Comparison of ENCODE assay signal across 8 mouse cellular contexts in the genomic region with DNA sequence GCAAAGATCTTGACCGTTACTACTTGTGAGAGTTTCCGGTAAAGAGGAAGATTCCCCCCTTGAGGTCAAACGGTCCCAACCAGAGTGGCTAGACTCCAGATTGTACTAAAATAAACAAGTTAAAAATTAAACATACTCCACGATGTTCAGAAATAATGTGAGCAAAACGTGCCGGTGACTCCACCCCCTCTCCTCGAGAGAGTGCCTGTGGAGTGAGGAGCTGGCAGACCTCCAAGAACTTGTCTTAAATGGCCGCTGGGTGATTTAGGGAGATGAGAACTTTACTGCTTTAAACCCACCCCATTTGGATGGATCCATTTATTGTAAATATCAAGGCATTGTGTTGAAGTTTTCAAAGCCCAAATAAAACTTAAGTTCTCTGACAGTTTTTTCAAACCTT. TPM values are rescaled to one million over a fixed set of nuclear protein-coding genes. Genes with fewer than 3 reads are reported as not detected.
DNase-seq lines count a peak whose midpoint lies in the region; ATAC-seq and TF ChIP-seq lines count a peak whose summit lies in the region.

No protein-coding gene starts in this region.

- H3K9ac ChIP-seq in hindbrain, embryonic 13.5 days, result no peak overlapping the region
- no peak overlapping the region for H3K9ac ChIP-seq in hindbrain, embryonic 12.5 days
- no peak overlapping the region for H3K9ac ChIP-seq in kidney, embryonic 16.5 days (replicated peaks; ENCODE audit: low read length)

- no peaks in the 10 kb centered on the region for H3K27me3 ChIP-seq in hindbrain, embryonic 13.5 days
- H3K27me3 ChIP-seq in hindbrain, embryonic 12.5 days, result no peaks in the 10 kb centered on the region
- H3K27me3 ChIP-seq in kidney, embryonic 16.5 days (ENCODE audit: insufficient read depth, low read length), result no peaks in the 10 kb centered on the region
- no peaks in the 10 kb centered on the region for H3K27me3 ChIP-seq in cerebellum, adult 2 months (ENCODE audit: control insufficient read depth, insufficient read depth, low read length)

- H3K27ac ChIP-seq in hindbrain, embryonic 13.5 days, result no peak overlapping the region
- H3K27ac ChIP-seq in hindbrain, embryonic 12.5 days, result no peak overlapping the region
- peak overlapping the region; percentile 73 for H3K27ac ChIP-seq in kidney, embryonic 16.5 days (ENCODE audit: low read length)
- no peak overlapping the region for H3K27ac ChIP-seq in cerebellum, adult 2 months (ENCODE audit: insufficient read depth, low read length)

- H3K36me3 ChIP-seq in hindbrain, embryonic 13.5 days, result no peaks in the 10 kb centered on the region
- H3K36me3 ChIP-seq in hindbrain, embryonic 12.5 days, result no peaks in the 10 kb centered on the region
- H3K36me3 ChIP-seq in kidney, embryonic 16.5 days (ENCODE audit: insufficient read depth, low read length), result peaks cover 12% of the 10 kb centered on the region; the same call in 1 of the 2 replicates

- no peak overlapping the region for H3K4me3 ChIP-seq in hindbrain, embryonic 13.5 days
- H3K4me3 ChIP-seq in hindbrain, embryonic 12.5 days, result no peak overlapping the region
- H3K4me3 ChIP-seq in kidney, embryonic 16.5 days (ENCODE audit: low read length), result 0 out of 2 replicates have a peak overlapping the region, but pooled peaks have one; percentile 8
- H3K4me3 ChIP-seq in cerebellum, adult 2 months (replicated peaks; ENCODE audit: insufficient read depth, low read depth, low read length), result no peak overlapping the region

- no peaks in the 10 kb centered on the region for H3K9me3 ChIP-seq in hindbrain, embryonic 13.5 days
- no peaks in the 10 kb centered on the region for H3K9me3 ChIP-seq in hindbrain, embryonic 12.5 days (replicated peaks)
- H3K9me3 ChIP-seq in kidney, embryonic 16.5 days (ENCODE audit: low read length), result peaks cover 5% of the 10 kb centered on the region; the same call in 1 of the 2 replicates

- no peak for TF ChIP-seq POLR2A in cerebellum, adult 2 months (IDR thresholded peaks at IDR 0.05; ENCODE audit: borderline replicate concordance, insufficient read depth, low read length)

- H3K4me2 ChIP-seq in hindbrain, embryonic 13.5 days, result 0 out of 2 replicates have a peak overlapping the region, but pooled peaks have one; percentile 21
- H3K4me2 ChIP-seq in hindbrain, embryonic 12.5 days (replicated peaks), result no peak overlapping the region
- peak overlapping the region; percentile 36 for H3K4me2 ChIP-seq in kidney, embryonic 16.5 days (replicated peaks; ENCODE audit: low read depth, low read length)

- no peak for TF ChIP-seq CTCF in cerebellum, adult 2 months (IDR thresholded peaks at IDR 0.05; ENCODE audit: borderline replicate concordance, insufficient read depth, low read depth, low read length)

- DNase-seq in R1 (ENCODE audit: low read depth, low spot score), result peak; percentile 29
- DNase-seq in mesoderm, embryonic 11.5 days (ENCODE audit: low read depth, low spot score), result peak; percentile 75
- DNase-seq in cerebellum, adult 2 months, result no peak

- no peak for ATAC-seq in hindbrain, embryonic 13.5 days (ENCODE audit: low FRiP score)
- no peak for ATAC-seq in hindbrain, embryonic 12.5 days (ENCODE audit: low FRiP score)
- ATAC-seq in granulocyte monocyte progenitor cell, adult 5-6 weeks (replicated peaks; ENCODE audit: poor library complexity, severe bottlenecking), result peak; percentile 65
- ATAC-seq in kidney, embryonic 16.5 days (ENCODE audit: low FRiP score, low TSS enrichment), result peak; percentile 87
- no peak for ATAC-seq in erythroblast, adult 5-6 weeks (replicated peaks; ENCODE audit: low FRiP score, poor library complexity, severe bottlenecking)

- no peaks in the 10 kb centered on the region for H3K4me1 ChIP-seq in hindbrain, embryonic 13.5 days (replicated peaks)
- H3K4me1 ChIP-seq in hindbrain, embryonic 12.5 days, result no peaks in the 10 kb centered on the region
- peaks cover 9% of the 10 kb centered on the region; the same call in 1 of the 2 replicates for H3K4me1 ChIP-seq in kidney, embryonic 16.5 days (ENCODE audit: insufficient read depth, low read length)
- H3K4me1 ChIP-seq in cerebellum, adult 2 months (ENCODE audit: control insufficient read depth, insufficient read depth, low read length), result no peaks in the 10 kb centered on the region

- WGBS in hindbrain, embryonic 13.5 days, result 44% methylated on average over 8 of the region's 8 CpGs
- 44% methylated on average over 8 of the region's 8 CpGs for WGBS in hindbrain, embryonic 12.5 days
- 6% methylated on average over 8 of the region's 8 CpGs for WGBS in kidney, embryonic 16.5 days
- WGBS in cerebellum, adult 2 months, result 6% methylated on average over 8 of the region's 8 CpGs

RNA-seq across cellular contexts. Expression of gene Gfra1, which starts 42.4 kb away (rescaled TPM):
- polyA plus RNA-seq in hindbrain, embryonic 13.5 days (2015; fragmentation: Nextera tagmentation; extraction: Ambion mirVana), result 65.7 and 67.6 TPM in 2 replicates
- polyA plus RNA-seq in hindbrain, embryonic 12.5 days (2016; fragmentation: Nextera tagmentation; extraction: Ambion mirVana), result 59.8 and 65.1 TPM in 2 replicates
- total RNA-seq in granulocyte monocyte progenitor cell, adult 5-6 weeks (2014; fragmentation: Nextera tagmentation), result not detected in 2 replicates
- total RNA-seq in granulocyte monocyte progenitor cell, adult 5-6 weeks (2017), result not detected in 2 replicates
- 66.9 and 75.0 TPM in 2 replicates for polyA plus RNA-seq in kidney, embryonic 16.5 days (2015; fragmentation: Nextera tagmentation; extraction: Ambion mirVana)
- 0.42 TPM in 1 of 2 replicates, not detected in the other for total RNA-seq in erythroblast, adult 5-6 weeks (2015; ENCODE audit: low replicate concordance)
- total RNA-seq in erythroblast, adult 5-6 weeks (2017; ENCODE audit: low replicate concordance), result 0.28 TPM in 1 of 2 replicates, not detected in the other
- 11.9 and 14.1 TPM in 2 replicates for polyA plus RNA-seq in cerebellum, adult 2 months (2012; rRNA removed)

Comparison
In these comparisons a context has a peak if more than half of its experiments do, and no peak if none do; other contexts are left out.
1. ATAC-seq: peak in granulocyte monocyte progenitor cell, adult 5-6 weeks (single experiment) and kidney, embryonic 16.5 days (single experiment); none in hindbrain, embryonic 13.5 days (single experiment), hindbrain, embryonic 12.5 days (single experiment) and erythroblast, adult 5-6 weeks (single experiment).
2. DNase-seq: peak in R1 (single experiment) and mesoderm, embryonic 11.5 days (single experiment); none in cerebellum, adult 2 months (0 of 2).